Mouse (Mus musculus) hindbrain, embryonic 14.5 days (tissue): ENCODE data around the gene Gm3020. TPM values are rescaled to one million over a fixed set of nuclear protein-coding genes. Genes with fewer than 3 reads are reported as not detected.
"Not testable (repeated sequence)": the region's sequence is repeated elsewhere in the genome, so short reads cannot be mapped to it uniquely, and the experiment has no call there.

Experiments used
- ATAC-seq: fragments of 200-750 bp; cut with Nextera tagmentation; 2 replicates; pipeline ENCODE4 v1.8.0; 2017; ENCODE audit warnings: moderate number of reproducible peaks, mild to moderate bottlenecking, moderate TSS enrichment, moderate library complexity; ENCODE audit not compliant: low FRiP score
- DNase-seq: peaks from one replicate; pipeline ENCODE4 v3.0.0-alpha.2; 2015; ENCODE audit warnings: low spot score
- H3K27ac ChIP-seq: fragments of 300-500 bp; sonication (generic); 2 replicates; pipeline ENCODE4 v1.5.1; 2014; ENCODE audit warnings: mild to moderate bottlenecking, moderate library complexity
- H3K27me3 ChIP-seq: fragments of 300-500 bp; sonication (generic); 2 replicates; pipeline ENCODE4 v1.6.1; 2014; ENCODE audit warnings: mild to moderate bottlenecking, low read length, mixed read lengths; ENCODE audit not compliant: control insufficient read depth, insufficient read depth
- H3K36me3 ChIP-seq: fragments of 300-500 bp; sonication (generic); replicated peaks from 2 replicates; pipeline ENCODE4 v1.6.1; 2014; ENCODE audit not compliant: control insufficient read depth, insufficient read depth
- H3K4me1 ChIP-seq: fragments of 300-500 bp; sonication (generic); replicated peaks from 2 replicates; pipeline ENCODE4 v1.6.1; 2014; ENCODE audit warnings: antibody characterized with exemption, low read length, mixed read lengths; ENCODE audit not compliant: control insufficient read depth, insufficient read depth
- H3K4me2 ChIP-seq: fragments of 300-500 bp; sonication (generic); replicated peaks from 2 replicates; pipeline ENCODE4 v1.6.1; 2014; ENCODE audit warnings: mild to moderate bottlenecking, moderate library complexity
- H3K4me3 ChIP-seq: fragments of 300-500 bp; sonication (generic); replicated peaks from 2 replicates; pipeline ENCODE4 v1.5.1; 2014; ENCODE audit warnings: mild to moderate bottlenecking, low read length
- H3K9ac ChIP-seq: fragments of 300-500 bp; sonication (generic); 2 replicates; pipeline ENCODE4 v1.6.1; 2014
- H3K9me3 ChIP-seq: fragments of 300-500 bp; sonication (generic); 2 replicates; pipeline ENCODE4 v1.6.1; 2016; ENCODE audit warnings: low read length; ENCODE audit not compliant: control insufficient read depth
- WGBS: fragments of 180-500 bp; shearing (Covaris S2); extraction: QIAGEN DNeasy Blood & Tissue Kit; methylation state at CpG from one replicate; pipeline ENCODE4 v1.1.7; 2014; 5-methylcytosine and 5-hydroxymethylcytosine counted together
- polyA plus RNA-seq: library from polyadenylated mRNA; unstranded; fragments of >200 nt; fragmentation: Nextera tagmentation; extraction: Ambion mirVana; gene quantifications from 2 replicates; pipeline ENCODE4 v1.2.1, GENCODE M21; 2014

The Gm3020 gene
- polyA plus RNA-seq = 21.5 and 21.7 TPM in 2 replicates

GRCm38 (mm10) chr14:3651730-3652129 lies at the start of gene Gm3020:
Gm3020 (plus strand) TSS chr14:3652030.
- H3K36me3 ChIP-seq, H3K27ac ChIP-seq, DNase-seq, H3K9ac ChIP-seq, H3K4me2 ChIP-seq, H3K9me3 ChIP-seq, H3K4me1 ChIP-seq, H3K4me3 ChIP-seq, H3K27me3 ChIP-seq, ATAC-seq: not testable (repeated sequence)
- no CpG with 5 or more reads among the region's 32 CpGs for WGBS

GRCm38 (mm10) chr14:3634212-3634611 lies 17.6 kb upstream of the Gm3020 start, which contains the start of gene Gm3012:
Gm3012 (plus strand) TSS chr14:3634512.
- WGBS = no CpG with 5 or more reads among the region's 2 CpGs
- not testable (repeated sequence) for H3K9ac ChIP-seq, DNase-seq

GRCm38 (mm10) chr14:3688483-3688882 lies 36.7 kb downstream of the Gm3020 start, which contains the start of gene Gm3043:
Gm3043 (plus strand) TSS chr14:3688783.
- no CpG with 5 or more reads among the region's 3 CpGs for WGBS
- not testable (repeated sequence) for H3K9ac ChIP-seq, H3K4me3 ChIP-seq, H3K27ac ChIP-seq, DNase-seq, H3K36me3 ChIP-seq, H3K9me3 ChIP-seq, H3K27me3 ChIP-seq, H3K4me2 ChIP-seq, H3K4me1 ChIP-seq, ATAC-seq

More at GRCm38 (mm10) chr14:3634212-3634611, 17.6 kb upstream of the Gm3020 start, which contains the start of gene Gm3012:
- H3K36me3 ChIP-seq, ATAC-seq, H3K27ac ChIP-seq, H3K4me1 ChIP-seq, H3K9me3 ChIP-seq, H3K4me2 ChIP-seq, H3K27me3 ChIP-seq, H3K4me3 ChIP-seq: not testable (repeated sequence)

Other genes starting within 250 kb of the Gm3020 start
- gene Gm10409, start 239.4 kb upstream of the Gm3020 start, polyA plus RNA-seq = 21.5 and 21.7 TPM in 2 replicates
- gene Gm3005, start 223.9 kb upstream of the Gm3020 start, polyA plus RNA-seq = 9.0 and 12.1 TPM in 2 replicates
- not detected in 2 replicates for gene Gm10408, start 202.7 kb upstream of the Gm3020 start, polyA plus RNA-seq
- not detected in 2 replicates for gene Gm3012, start 17.5 kb upstream of the Gm3020 start, polyA plus RNA-seq
- gene Gm3043, start 36.8 kb downstream of the Gm3020 start, polyA plus RNA-seq = 0.27 TPM in 1 of 2 replicates, not detected in the other
- gene Gm3002, start 158.0 kb downstream of the Gm3020 start, polyA plus RNA-seq = 4.8 and 5.3 TPM in 2 replicates
- gene Gm3033, start 194.2 kb downstream of the Gm3020 start, polyA plus RNA-seq = not detected in 2 replicates
- 0.23 TPM in 1 of 2 replicates, not detected in the other for gene Gm2916, start 232.1 kb downstream of the Gm3020 start, polyA plus RNA-seq